Mouse (Mus musculus): ENCODE measurements around the gene Jmjd1c.

DNA sequence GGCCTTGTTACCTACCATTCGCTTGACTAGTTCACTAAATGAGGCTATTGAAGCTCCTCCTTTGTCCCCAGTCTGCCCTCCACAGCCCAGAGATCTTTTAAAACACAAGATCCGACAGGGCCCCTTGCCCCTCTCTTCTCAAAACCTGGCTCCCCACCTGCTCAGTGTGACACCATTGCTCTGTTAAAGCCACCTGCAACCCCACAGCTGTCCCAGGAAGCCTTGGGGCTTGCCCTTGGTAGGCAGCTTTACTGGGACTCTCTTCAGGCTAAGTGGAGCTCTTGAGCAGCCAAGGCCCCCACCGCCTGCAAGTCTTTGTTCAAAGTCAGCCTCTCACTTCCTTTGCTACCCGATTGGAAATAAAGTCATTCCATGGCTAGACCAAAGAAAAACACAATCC, 16.9 kb upstream of the Jmjd1c start:
- no peak for TF ChIP-seq EP300 (IDR thresholded peaks at IDR 0.05; ENCODE audit: low read depth)
- TF ChIP-seq CTCF (IDR thresholded peaks at IDR 0.05; ENCODE audit: low read depth) = no peak

Measured in liver, postnatal 0 days (tissue).